Mouse (Mus musculus) bone marrow macrophage, adult 2 months (primary cell): ENCODE measurements around the gene P4hb.

ENCODE experiments used
- CTCF ChIP-seq: IDR thresholded peaks from 2 replicates; pipeline ENCODE4 v1.5.1; 2012; ENCODE audit warnings: low read depth, mild to moderate bottlenecking, low read length, moderate library complexity
- POLR2A ChIP-seq: IDR thresholded peaks from 2 replicates; pipeline ENCODE4 v1.6.1; 2012; ENCODE audit warnings: mild to moderate bottlenecking, low read depth, low read length, borderline replicate concordance

DNA sequence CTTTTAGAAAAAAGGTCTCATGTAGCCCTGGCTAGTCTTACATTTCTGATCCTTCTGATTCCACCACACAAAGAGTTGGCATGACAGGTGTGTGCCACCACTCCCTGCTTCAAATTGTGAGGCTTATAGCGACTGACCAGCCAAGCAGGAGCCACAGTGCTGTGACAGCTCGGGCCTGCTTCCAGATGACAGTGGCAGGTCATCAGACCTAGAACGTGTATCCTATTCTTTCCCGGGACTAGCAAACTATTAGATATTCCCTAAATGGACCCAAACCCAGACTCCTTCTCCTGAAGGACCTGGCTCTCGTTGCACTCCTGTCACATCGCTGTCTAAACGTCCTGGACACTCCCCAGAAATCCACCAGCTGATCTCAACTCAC is 24.3 kb downstream of the P4hb start:
- TF ChIP-seq CTCF (no peak), POLR2A (no peak)
